Comparison of ENCODE assay signal across 8 mouse cellular contexts in the genomic region with DNA sequence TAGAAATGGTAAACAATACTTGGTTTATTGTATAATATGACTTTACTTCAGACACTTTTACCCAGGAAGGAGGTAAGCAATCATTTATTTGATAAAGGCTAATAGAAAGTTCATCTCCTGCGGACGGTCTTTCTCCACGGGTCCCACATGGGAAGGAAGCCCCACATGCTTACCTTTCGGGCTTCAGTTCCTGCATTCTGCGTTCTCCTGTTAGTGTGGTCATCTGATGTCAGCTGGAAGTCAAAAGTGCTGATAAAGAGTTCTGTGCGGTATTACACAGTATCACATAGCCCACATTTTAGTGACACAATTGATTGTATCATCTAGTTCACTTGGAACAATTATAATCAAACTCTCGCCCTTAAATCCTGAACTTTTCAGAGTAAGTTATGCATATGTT. TPM values are rescaled to one million over a fixed set of nuclear protein-coding genes. Genes with fewer than 3 reads are reported as not detected.
DNase-seq lines count a peak whose midpoint lies in the region; ATAC-seq and TF ChIP-seq lines count a peak whose summit lies in the region.

No protein-coding gene starts in this region.

- ATAC-seq in kidney, postnatal 0 days (replicated peaks; ENCODE audit: low FRiP score, low read depth), result no peak
- ATAC-seq in embryonic facial prominence, embryonic 14.5 days (ENCODE audit: low read depth), result no peak
- ATAC-seq in monocyte, adult 5-6 weeks (replicated peaks; ENCODE audit: insufficient number of reproducible peaks, low FRiP score, low TSS enrichment, poor library complexity, severe bottlenecking), result no peak

- no peaks in the 10 kb centered on the region for H3K27me3 ChIP-seq in kidney, postnatal 0 days (ENCODE audit: insufficient read depth, low read length)
- no peaks in the 10 kb centered on the region for H3K27me3 ChIP-seq in embryonic facial prominence, embryonic 14.5 days (replicated peaks; ENCODE audit: control insufficient read depth, insufficient read depth, low read length)
- H3K27me3 ChIP-seq in limb, embryonic 10.5 days (ENCODE audit: low read depth, poor library complexity, severe bottlenecking), result no peaks in the 10 kb centered on the region

- no peaks in the 10 kb centered on the region for H3K36me3 ChIP-seq in kidney, postnatal 0 days (ENCODE audit: insufficient read depth, low read length)
- H3K36me3 ChIP-seq in embryonic facial prominence, embryonic 14.5 days (ENCODE audit: control insufficient read depth, insufficient read depth, low read length), result no peaks in the 10 kb centered on the region
- no peaks in the 10 kb centered on the region for H3K36me3 ChIP-seq in limb, embryonic 10.5 days

- WGBS in kidney, postnatal 0 days, result 12% methylated on average over 7 of the region's 7 CpGs
- 11% methylated on average over 7 of the region's 7 CpGs for WGBS in embryonic facial prominence, embryonic 14.5 days
- WGBS in limb, embryonic 10.5 days, result 22% methylated on average over 7 of the region's 7 CpGs

- no peak for TF ChIP-seq CTCF in kidney, postnatal 0 days (IDR thresholded peaks at IDR 0.05; ENCODE audit: low read depth)

- peak overlapping the region; percentile 77 for H3K4me2 ChIP-seq in kidney, postnatal 0 days (ENCODE audit: low read length)
- H3K4me2 ChIP-seq in embryonic facial prominence, embryonic 14.5 days (ENCODE audit: low read depth, low read length), result peak overlapping the region; percentile 71

- no peak overlapping the region for H3K27ac ChIP-seq in kidney, postnatal 0 days
- H3K27ac ChIP-seq in embryonic facial prominence, embryonic 14.5 days (replicated peaks; ENCODE audit: low read depth, low read length), result no peak overlapping the region
- H3K27ac ChIP-seq in limb, embryonic 10.5 days, result peak overlapping the region; percentile 98

- DNase-seq in kidney, postnatal 0 days (ENCODE audit: low spot score), result peak; percentile 7
- DNase-seq in kidney, postnatal 14 days, result no peak
- DNase-seq in embryonic facial prominence, embryonic 14.5 days (ENCODE audit: low spot score), result no peak
- DNase-seq in limb, embryonic 10.5 days (ENCODE audit: low spot score), result peak; percentile 35
- DNase-seq in retina, embryonic 14.5 days (ENCODE audit: low spot score), result peak; percentile 23
- DNase-seq in spleen, postnatal 10 days (ENCODE audit: low spot score in 2 of 2), result no peak
- no peak for DNase-seq in gastrocnemius, adult 18-20 months (ENCODE audit: low spot score)

- H3K4me1 ChIP-seq in kidney, postnatal 0 days (replicated peaks; ENCODE audit: insufficient read depth, low read length), result peaks cover 3% of the 10 kb centered on the region; the same call in 1 of the 2 replicates
- H3K4me1 ChIP-seq in embryonic facial prominence, embryonic 14.5 days (ENCODE audit: control insufficient read depth, insufficient read depth, low read length), result 0 out of 2 replicates have a peak, but pooled peaks cover 3% of the 10 kb centered on the region
- H3K4me1 ChIP-seq in limb, embryonic 10.5 days, result peaks cover 7% of the 10 kb centered on the region

- H3K9me3 ChIP-seq in kidney, postnatal 0 days (replicated peaks; ENCODE audit: low read length), result no peaks in the 10 kb centered on the region
- no peaks in the 10 kb centered on the region for H3K9me3 ChIP-seq in embryonic facial prominence, embryonic 14.5 days (ENCODE audit: control insufficient read depth, low read length)
- H3K9me3 ChIP-seq in limb, embryonic 10.5 days (replicated peaks), result no peaks in the 10 kb centered on the region

- peak overlapping the region; percentile 86; the same call in 1 of the 2 replicates for H3K9ac ChIP-seq in kidney, postnatal 0 days (ENCODE audit: low read depth, low read length)
- peak overlapping the region; percentile 42 for H3K9ac ChIP-seq in embryonic facial prominence, embryonic 14.5 days (ENCODE audit: low read depth, low read length)

- peak overlapping the region; percentile 73 for H3K4me3 ChIP-seq in kidney, postnatal 0 days (replicated peaks; ENCODE audit: low read depth, low read length)
- peak overlapping the region; percentile 73 for H3K4me3 ChIP-seq in embryonic facial prominence, embryonic 14.5 days (ENCODE audit: low read depth, low read length)
- peak overlapping the region; percentile 86 for H3K4me3 ChIP-seq in limb, embryonic 10.5 days

RNA-seq across cellular contexts. Expression of gene Gpr63, which starts 1.0 kb away (rescaled TPM):
- 1.2 and 1.3 TPM in 2 replicates for polyA plus RNA-seq in kidney, postnatal 0 days (2015; fragmentation: Nextera tagmentation; extraction: Ambion mirVana)
- 2.0 and 2.8 TPM in 2 replicates for polyA plus RNA-seq in embryonic facial prominence, embryonic 14.5 days (2014; fragmentation: Nextera tagmentation; extraction: Ambion mirVana)
- 1.9 and 2.4 TPM in 2 replicates for polyA plus RNA-seq in limb, embryonic 10.5 days (2016; fragmentation: Nextera tagmentation; extraction: Ambion mirVana)
- total RNA-seq in monocyte, adult 5-6 weeks (2017), result 0.29 TPM in 1 of 3 replicates, not detected in the others
- total RNA-seq in gastrocnemius, adult 18-20 months (2021), result under 1 TPM; 0.34 to 0.78 TPM

Comparison
In these comparisons a context has a peak if more than half of its experiments do, and no peak if none do; other contexts are left out.
1. DNase-seq: peak in kidney, postnatal 0 days (single experiment), limb, embryonic 10.5 days (single experiment) and retina, embryonic 14.5 days (single experiment); none in kidney, postnatal 14 days (single experiment), embryonic facial prominence, embryonic 14.5 days (single experiment), spleen, postnatal 10 days (0 of 2) and gastrocnemius, adult 18-20 months (single experiment).
2. Peak in every context shown above with its lines, with median percentiles within 50 percentile points of each other: H3K4me3 ChIP-seq.